Mouse (Mus musculus) liver, embryonic 11.5 days (tissue): ENCODE results near the gene Akt1s1. TPM values are rescaled to one million over a fixed set of nuclear protein-coding genes. Genes with fewer than 3 reads are reported as not detected.

Experiments
- ATAC-seq: fragments of 200-750 bp; cut with Nextera tagmentation; replicated peaks from 2 replicates; pipeline ENCODE4 v1.8.0; 2017; ENCODE audit warnings: moderate number of reproducible peaks, mild to moderate bottlenecking, moderate TSS enrichment, moderate library complexity; ENCODE audit not compliant: low FRiP score
- DNase-seq: peaks from one replicate; pipeline ENCODE4 v3.0.0-alpha.2; 2017; ENCODE audit warnings: low spot score
- H3K27ac ChIP-seq: fragments of 300-500 bp; sonication (generic); 2 replicates; pipeline ENCODE4 v1.5.1; 2014; ENCODE audit warnings: mild to moderate bottlenecking, low read depth, low read length, control low read depth
- H3K27me3 ChIP-seq: fragments of 300-500 bp; sonication (generic); replicated peaks from 2 replicates; pipeline ENCODE4 v1.6.1; 2014; ENCODE audit warnings: low read length, mixed read lengths; ENCODE audit not compliant: control insufficient read depth, insufficient read depth
- H3K36me3 ChIP-seq: fragments of 300-500 bp; sonication (generic); 2 replicates; pipeline ENCODE4 v1.6.1; 2014; ENCODE audit warnings: mild to moderate bottlenecking, low read length, moderate library complexity, mixed read lengths; ENCODE audit not compliant: control insufficient read depth, insufficient read depth
- H3K4me1 ChIP-seq: fragments of 300-500 bp; sonication (generic); replicated peaks from 2 replicates; pipeline ENCODE4 v1.6.1; 2014; ENCODE audit warnings: low read length, mixed read lengths; ENCODE audit not compliant: control insufficient read depth, insufficient read depth
- H3K4me2 ChIP-seq: fragments of 300-500 bp; sonication (generic); 2 replicates; pipeline ENCODE4 v1.6.1; 2014; ENCODE audit warnings: mild to moderate bottlenecking, control low read depth, moderate library complexity
- H3K4me3 ChIP-seq: fragments of 300-500 bp; sonication (generic); 2 replicates; pipeline ENCODE4 v1.5.1; 2014; ENCODE audit warnings: low read depth, low read length, control low read depth
- H3K9ac ChIP-seq: fragments of 300-500 bp; sonication (generic); 2 replicates; pipeline ENCODE4 v1.6.1; 2014; ENCODE audit warnings: low read depth, low read length, control low read depth
- H3K9me3 ChIP-seq: fragments of 300-500 bp; sonication (generic); 2 replicates; pipeline ENCODE4 v1.6.1; 2016; ENCODE audit warnings: low read length, inconsistent platforms, mixed read lengths; ENCODE audit not compliant: control insufficient read depth
- WGBS: fragments of 180-500 bp; shearing (Covaris S2); extraction: QIAGEN DNeasy Blood & Tissue Kit; methylation state at CpG from one replicate; pipeline ENCODE4 v1.1.7; 2014; 5-methylcytosine and 5-hydroxymethylcytosine counted together
- polyA plus RNA-seq: library from polyadenylated mRNA; unstranded; fragments of >200 nt; fragmentation: Nextera tagmentation; extraction: Ambion mirVana; gene quantifications from 2 replicates; pipeline ENCODE4 v1.2.1, GENCODE M21; 2014

Akt1s1 gene
- polyA plus RNA-seq, 1 experiment from 2014 or later, result 53.9 TPM

DNA sequence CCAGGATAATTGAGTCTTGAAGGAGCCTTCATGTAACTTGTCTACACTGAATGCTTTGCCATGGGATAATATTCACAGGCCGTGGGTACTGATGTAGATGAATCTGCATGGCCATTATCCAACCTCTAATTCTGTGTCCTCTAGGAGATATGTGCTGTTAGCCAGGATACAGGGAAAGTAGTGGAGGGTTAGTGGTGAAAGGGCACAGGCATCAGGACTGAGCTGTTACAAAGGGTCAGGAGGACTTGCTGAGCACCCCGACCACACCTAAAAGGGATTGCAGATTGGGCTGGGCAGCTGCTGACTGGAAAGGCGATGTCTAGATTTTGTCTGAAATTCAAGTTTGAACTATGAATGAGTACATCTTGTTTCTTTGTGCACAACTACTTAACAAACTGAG, 28.3 kb upstream of the Akt1s1 start:
- no peak overlapping the region for H3K27ac ChIP-seq
- no peak for DNase-seq
- no peak overlapping the region for H3K4me3 ChIP-seq
- peak overlapping the region; percentile 23; the same call in 1 of the 2 replicates for H3K9ac ChIP-seq
- no peaks in the 10 kb centered on the region for H3K27me3 ChIP-seq
- peaks cover 67% of the 10 kb centered on the region for H3K4me1 ChIP-seq
- peaks cover 18% of the 10 kb centered on the region for H3K36me3 ChIP-seq
- WGBS, result 79% methylated on average over 3 of the region's 3 CpGs
- peak overlapping the region; percentile 99 for H3K4me2 ChIP-seq
- no peak for ATAC-seq
- no peaks in the 10 kb centered on the region for H3K9me3 ChIP-seq

- Histone ChIP-seq H3K4me2 (no peak overlapping the region; the same call in 1 of the 2 replicates), H3K9me3 (no peaks in the 10 kb centered on the region), H3K9ac (no peak overlapping the region), H3K36me3 (peaks cover 20% of the 10 kb centered on the region), H3K4me1 (peaks cover 67% of the 10 kb centered on the region), H3K27ac (no peak overlapping the region), H3K27me3 (no peaks in the 10 kb centered on the region), H3K4me3 (no peak overlapping the region)
- WGBS, result 70% methylated on average over 7 of the region's 7 CpGs
- ATAC-seq, result no peak
- DNase-seq, result peak; percentile 28
Observed at GRCm38 (mm10) chr7:44821666-44822448, 26.9 kb upstream of the Akt1s1 start.

DNA sequence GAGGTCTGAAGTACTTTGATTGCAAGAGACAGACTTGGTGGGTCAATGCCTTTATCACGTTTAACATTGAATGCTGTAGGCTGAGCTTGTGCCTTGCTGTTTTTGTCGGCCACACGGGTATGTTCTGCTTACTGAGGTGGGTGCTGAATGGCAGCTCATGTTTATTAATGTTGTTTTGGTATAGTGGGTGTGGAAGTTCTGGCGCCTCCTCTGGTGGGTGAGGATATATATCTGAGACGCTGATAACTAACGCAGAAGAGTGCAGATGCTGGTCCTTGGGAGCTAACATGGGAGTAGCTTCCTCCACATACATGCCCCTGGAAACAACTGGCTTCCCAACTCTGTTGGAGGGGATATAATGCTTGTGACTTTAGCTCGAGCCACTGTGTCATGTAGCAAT, 25.4 kb upstream of the Akt1s1 start:
- Histone ChIP-seq H3K27me3 (no peaks in the 10 kb centered on the region), H3K9ac (no peak overlapping the region), H3K4me1 (peaks cover 56% of the 10 kb centered on the region), H3K27ac (no peak overlapping the region), H3K4me2 (no peak overlapping the region), H3K4me3 (no peak overlapping the region), H3K36me3 (peaks cover 22% of the 10 kb centered on the region), H3K9me3 (no peaks in the 10 kb centered on the region)
- DNase-seq, result no peak
- no peak for ATAC-seq
- WGBS, result 40% methylated on average over 7 of the region's 7 CpGs

GRCm38 (mm10) chr7:44824872-44825271, 23.9 kb upstream of the Akt1s1 start:
- Histone ChIP-seq H3K9me3 (no peaks in the 10 kb centered on the region), H3K27me3 (no peaks in the 10 kb centered on the region), H3K4me2 (no peak overlapping the region), H3K27ac (no peak overlapping the region), H3K36me3 (peaks cover 34% of the 10 kb centered on the region), H3K9ac (no peak overlapping the region), H3K4me3 (no peak overlapping the region), H3K4me1 (peaks cover 43% of the 10 kb centered on the region)
- DNase-seq (peak; percentile 59), ATAC-seq (peak; percentile 51; the same call in 1 of the 2 replicates)
- WGBS, result 25% methylated on average over 3 of the region's 3 CpGs

DNA sequence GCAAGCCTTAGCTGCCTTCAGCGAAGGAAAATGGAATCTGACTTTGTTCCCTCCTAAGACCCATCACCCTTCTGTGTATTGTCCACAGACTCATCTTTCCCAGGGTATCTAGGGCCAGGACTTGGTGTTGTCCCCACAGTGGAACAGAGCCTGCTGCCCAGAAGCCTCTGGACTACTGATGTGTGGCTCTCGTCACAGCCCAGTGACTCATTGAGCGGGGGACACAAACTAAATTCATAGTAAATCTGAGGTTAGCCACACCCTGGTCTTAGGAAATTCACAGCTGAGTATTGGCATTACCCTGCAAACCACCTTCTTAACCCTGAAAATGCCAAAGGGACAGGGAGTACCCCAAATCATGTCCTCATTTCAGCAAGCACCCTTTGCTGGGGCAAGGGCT, 22.0 kb upstream of the Akt1s1 start:
- no peak for ATAC-seq

DNA sequence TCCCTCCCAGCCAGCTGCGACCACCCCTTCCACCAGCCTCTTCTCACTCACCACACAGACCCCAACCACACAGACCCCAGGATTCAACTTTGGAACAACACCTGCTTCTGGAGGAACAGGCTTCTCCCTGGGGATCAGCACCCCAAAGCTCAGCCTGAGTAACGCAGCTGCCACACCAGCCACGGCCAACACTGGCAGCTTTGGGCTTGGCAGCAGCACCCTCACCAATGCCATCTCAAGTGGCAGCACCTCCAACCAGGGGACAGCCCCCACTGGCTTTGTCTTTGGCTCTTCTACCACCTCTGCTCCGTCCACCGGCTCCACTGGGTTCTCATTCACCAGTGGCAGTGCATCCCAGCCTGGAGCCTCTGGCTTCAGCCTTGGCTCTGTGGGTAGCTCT, 20.1 kb upstream of the Akt1s1 start:
- ATAC-seq, result no peak
- Histone ChIP-seq H3K4me1 (peaks cover 9% of the 10 kb centered on the region), H3K36me3 (peaks cover 44% of the 10 kb centered on the region), H3K9ac (no peak overlapping the region), H3K9me3 (no peaks in the 10 kb centered on the region), H3K27me3 (no peaks in the 10 kb centered on the region), H3K27ac (no peak overlapping the region), H3K4me3 (no peak overlapping the region), H3K4me2 (no peak overlapping the region)
- 88% methylated on average over 5 of the region's 5 CpGs for WGBS
- no peak for DNase-seq

More for the DNA sequence above, 22.0 kb upstream of the Akt1s1 start:
- H3K9ac ChIP-seq, result no peak overlapping the region
- H3K27ac ChIP-seq, result no peak overlapping the region
- no peak overlapping the region for H3K4me3 ChIP-seq
- no peaks in the 10 kb centered on the region for H3K9me3 ChIP-seq
- no peak for DNase-seq
- 85% methylated on average over 3 of the region's 3 CpGs for WGBS
- no peaks in the 10 kb centered on the region for H3K27me3 ChIP-seq
- H3K36me3 ChIP-seq, result peaks cover 44% of the 10 kb centered on the region
- H3K4me2 ChIP-seq, result no peak overlapping the region
- H3K4me1 ChIP-seq, result peaks cover 24% of the 10 kb centered on the region

- H3K9ac ChIP-seq, result no peak overlapping the region
- no peak overlapping the region for H3K4me2 ChIP-seq
- no peak overlapping the region for H3K4me3 ChIP-seq
- no peaks in the 10 kb centered on the region for H3K9me3 ChIP-seq
- DNase-seq (no peak), ATAC-seq (no peak)
- no peaks in the 10 kb centered on the region for H3K4me1 ChIP-seq
- WGBS, result 78% methylated on average over 4 of the region's 4 CpGs
- no peak overlapping the region for H3K27ac ChIP-seq
- no peaks in the 10 kb centered on the region for H3K27me3 ChIP-seq
- peaks cover 35% of the 10 kb centered on the region for H3K36me3 ChIP-seq
Observed at GRCm38 (mm10) chr7:44832763-44833162, 16.0 kb upstream of the Akt1s1 start.

DNA sequence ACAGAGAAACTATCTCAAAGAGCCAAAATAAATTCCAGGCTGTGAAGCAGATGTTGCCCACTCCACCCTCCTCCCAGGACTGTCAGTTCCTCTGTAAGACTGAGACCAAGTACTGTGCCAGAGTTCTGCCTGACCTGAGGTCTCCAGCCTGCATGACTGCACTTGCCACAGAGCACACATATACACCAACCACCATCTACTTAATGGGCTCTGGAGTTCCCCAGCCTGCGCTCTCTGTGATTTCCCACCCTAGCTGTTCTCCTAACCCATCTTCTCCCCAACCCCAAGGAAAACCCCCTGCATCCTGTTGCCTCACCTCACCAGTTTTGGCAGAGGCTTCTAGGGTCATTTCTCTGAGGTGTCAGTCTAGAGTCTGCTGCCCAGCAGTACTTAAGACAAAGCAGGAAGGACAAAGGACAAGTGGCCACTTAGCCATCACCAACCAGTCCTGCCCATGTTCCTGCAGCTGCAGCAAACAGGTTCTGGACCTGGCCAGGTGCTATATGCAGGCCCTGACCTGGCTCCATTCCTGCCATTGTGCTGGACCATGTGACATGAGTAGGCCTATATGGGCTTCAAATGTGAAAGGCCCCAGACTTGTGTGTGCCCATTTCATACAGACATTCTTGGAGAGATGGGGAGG, 13.3 kb upstream of the Akt1s1 start:
- H3K4me3 ChIP-seq, result no peak overlapping the region
- 88% methylated on average over 1 of the region's 1 CpGs for WGBS

GRCm38 (mm10) chr7:44836016-44836404, 12.8 kb upstream of the Akt1s1 start:
- H3K36me3 ChIP-seq, result peaks cover 8% of the 10 kb centered on the region
- 47% methylated on average over 3 of the region's 3 CpGs for WGBS
- DNase-seq (no peak), ATAC-seq (no peak)
- peaks cover 11% of the 10 kb centered on the region for H3K27me3 ChIP-seq
- no peak overlapping the region for H3K4me3 ChIP-seq
- no peak overlapping the region for H3K4me2 ChIP-seq
- H3K4me1 ChIP-seq, result peaks cover 14% of the 10 kb centered on the region
- no peaks in the 10 kb centered on the region for H3K9me3 ChIP-seq
- no peak overlapping the region for H3K27ac ChIP-seq
- H3K9ac ChIP-seq, result no peak overlapping the region

More for the DNA sequence above, 13.3 kb upstream of the Akt1s1 start:
- Histone ChIP-seq H3K4me1 (peaks cover 14% of the 10 kb centered on the region), H3K27ac (no peak overlapping the region), H3K4me2 (no peak overlapping the region), H3K9me3 (no peaks in the 10 kb centered on the region), H3K27me3 (peaks cover 11% of the 10 kb centered on the region), H3K36me3 (peaks cover 10% of the 10 kb centered on the region), H3K9ac (no peak overlapping the region)
- DNase-seq, result no peak
- ATAC-seq, result no peak
